ENCODE assay signal across 9 mouse cellular contexts in genomic region chrX:7919601-7920383, GRCm38 (mm10). TPM values are rescaled to one million over a fixed set of nuclear protein-coding genes. Genes with fewer than 3 reads are reported as not detected.
DNase-seq lines count a peak whose midpoint lies in the region; ATAC-seq and TF ChIP-seq lines count a peak whose summit lies in the region.
"Had no signal": no experiment of that assay in that cellular context is flagged by ENCODE, and none has a peak within 500 bp of the region (broad histone marks: within the 10 kb centered on the region; RNA-seq: fewer than 3 reads in every experiment).

Gene Pcsk1n (plus strand): TSS chrX:7919822.

- H3K4me2 ChIP-seq in intestine, embryonic 14.5 days (ENCODE audit: low read length) = peak within 1 kb of the TSS; percentile 32; the same call in 1 of the 2 replicates
- peak within 1 kb of the TSS; percentile 37 for H3K4me2 ChIP-seq in limb, embryonic 15.5 days
- H3K4me2 ChIP-seq: liver, embryonic 15.5 days had no signal

- no peak for TF ChIP-seq POLR2A in testis, adult 2 months (IDR thresholded peaks at IDR 0.05; ENCODE audit: control insufficient read depth, low read depth, low read length)
- TF ChIP-seq POLR2A in small intestine, adult 2 months (IDR thresholded peaks at IDR 0.05; ENCODE audit: low read depth, low read length) = no peak
- no peak for TF ChIP-seq POLR2A in lung, adult 2 months (IDR thresholded peaks at IDR 0.05; ENCODE audit: borderline replicate concordance, extremely low read depth, low read depth, low read length)

- TF ChIP-seq CTCF in testis, adult 2 months (IDR thresholded peaks at IDR 0.05; ENCODE audit: control insufficient read depth, insufficient read depth, insufficient replicate concordance, low read depth, low read length) = no peak
- TF ChIP-seq CTCF in small intestine, adult 2 months (IDR thresholded peaks at IDR 0.05; ENCODE audit: extremely low read depth, insufficient read length, insufficient replicate concordance, low read depth, low read length) = no peak
- no peak for TF ChIP-seq CTCF in lung, adult 2 months (IDR thresholded peaks at IDR 0.05; ENCODE audit: insufficient read depth, low read length)

- no peak for ATAC-seq in intestine, embryonic 14.5 days (replicated peaks; ENCODE audit: low FRiP score, low TSS enrichment, low read depth)
- no peak for ATAC-seq in limb, embryonic 15.5 days (ENCODE audit: insufficient number of reproducible peaks, low FRiP score, low TSS enrichment, low read depth)
- ATAC-seq in megakaryocyte progenitor cell, adult 5-6 weeks (replicated peaks; ENCODE audit: poor library complexity) = no peak

- no peaks in the 10 kb centered on the region for H3K27me3 ChIP-seq in testis, adult 2 months (ENCODE audit: control insufficient read depth, insufficient read depth, low read length)
- H3K27me3 ChIP-seq in intestine, embryonic 14.5 days (replicated peaks; ENCODE audit: control insufficient read depth, insufficient read depth, low read length) = peaks cover 51% of the 10 kb centered on the region
- H3K27me3 ChIP-seq in limb, embryonic 15.5 days = peaks cover 57% of the 10 kb centered on the region
- H3K27me3 ChIP-seq in small intestine, adult 2 months (ENCODE audit: control insufficient read depth, insufficient read depth, low read length) = peaks cover 22% of the 10 kb centered on the region

- no peak within 1 kb of the TSS for H3K27ac ChIP-seq in testis, adult 2 months (ENCODE audit: control insufficient read depth, insufficient read depth, low read depth, low read length)
- no peak within 1 kb of the TSS for H3K27ac ChIP-seq in intestine, embryonic 14.5 days (ENCODE audit: low read depth)
- H3K27ac ChIP-seq in limb, embryonic 15.5 days = no peak within 1 kb of the TSS
- no peak within 1 kb of the TSS for H3K27ac ChIP-seq in small intestine, adult 2 months (ENCODE audit: insufficient read depth, low read depth, low read length)
- H3K27ac ChIP-seq: liver, embryonic 15.5 days had no signal

- no peak for DNase-seq in testis, postnatal 14 days (ENCODE audit: low spot score)
- DNase-seq in embryo, embryonic 9.5 days (ENCODE audit: extremely low spot score) = peak; percentile 35
- no peak for DNase-seq in intestine, embryonic 14.5 days (ENCODE audit: low spot score)
- no peak for DNase-seq in lung, adult 2 months

- no peaks in the 10 kb centered on the region for H3K9me3 ChIP-seq in intestine, embryonic 14.5 days (ENCODE audit: control insufficient read depth, low read length)
- H3K9me3 ChIP-seq in limb, embryonic 15.5 days = no peaks in the 10 kb centered on the region
- H3K9me3 ChIP-seq: liver, embryonic 15.5 days had no signal

- H3K4me1 ChIP-seq in testis, adult 2 months (ENCODE audit: control insufficient read depth, insufficient read depth, low read length) = peaks cover 7% of the 10 kb centered on the region
- no peaks in the 10 kb centered on the region for H3K4me1 ChIP-seq in intestine, embryonic 14.5 days (replicated peaks; ENCODE audit: control insufficient read depth, insufficient read depth, low read length)
- H3K4me1 ChIP-seq in limb, embryonic 15.5 days = peaks cover 9% of the 10 kb centered on the region
- H3K4me1 ChIP-seq in small intestine, adult 2 months (ENCODE audit: control insufficient read depth, insufficient read depth, insufficient read length, low read length) = peaks cover 4% of the 10 kb centered on the region; the same call in 1 of the 2 replicates
- no peaks in the 10 kb centered on the region for H3K4me1 ChIP-seq in lung, adult 2 months (ENCODE audit: control insufficient read depth, insufficient read depth, low read length)
- H3K4me1 ChIP-seq: liver, embryonic 15.5 days had no signal

- 0 out of 2 replicates have a peak within 1 kb of the TSS, but pooled peaks have one; percentile 16 for H3K4me3 ChIP-seq in testis, adult 2 months (ENCODE audit: control insufficient read depth, low read depth, low read length)
- 0 out of 2 replicates have a peak within 1 kb of the TSS, but pooled peaks have one; percentile 18 for H3K4me3 ChIP-seq in intestine, embryonic 14.5 days (ENCODE audit: low read depth, low read length)
- H3K4me3 ChIP-seq in limb, embryonic 15.5 days = peak within 1 kb of the TSS; percentile 17; the same call in 1 of the 2 replicates
- H3K4me3 ChIP-seq in small intestine, adult 2 months (ENCODE audit: low read depth, low read length) = no peak within 1 kb of the TSS
- H3K4me3 ChIP-seq in lung, adult 2 months (replicated peaks; ENCODE audit: extremely low read depth, low read depth, low read length) = no peak within 1 kb of the TSS
- H3K4me3 ChIP-seq: liver, embryonic 15.5 days had no signal

- H3K36me3 ChIP-seq in testis, adult 2 months (ENCODE audit: control insufficient read depth, insufficient read depth, low read length) = no peaks in the 10 kb centered on the region
- no peaks in the 10 kb centered on the region for H3K36me3 ChIP-seq in intestine, embryonic 14.5 days (ENCODE audit: control insufficient read depth, insufficient read depth, low read length)
- no peaks in the 10 kb centered on the region for H3K36me3 ChIP-seq in limb, embryonic 15.5 days
- no peaks in the 10 kb centered on the region for H3K36me3 ChIP-seq in small intestine, adult 2 months (ENCODE audit: control insufficient read depth, insufficient read depth, low read length)
- H3K36me3 ChIP-seq: liver, embryonic 15.5 days had no signal

- 19% methylated on average over 33 of the region's 40 CpGs for WGBS in intestine, embryonic 14.5 days
- WGBS in limb, embryonic 15.5 days = 20% methylated on average over 24 of the region's 40 CpGs
- 19% methylated on average over 36 of the region's 40 CpGs for WGBS in small intestine, adult 2 months
- 23% methylated on average over 39 of the region's 40 CpGs for WGBS in lung, adult 2 months

- no peak within 1 kb of the TSS for H3K9ac ChIP-seq in intestine, embryonic 14.5 days (ENCODE audit: low read length)
- H3K9ac ChIP-seq in limb, embryonic 15.5 days = no peak within 1 kb of the TSS
- H3K9ac ChIP-seq: liver, embryonic 15.5 days had no signal

RNA-seq across cellular contexts. Expression of gene Pcsk1n, which starts in this region (rescaled TPM):
- polyA plus RNA-seq in testis, adult 2 months (2012; rRNA removed) = 8.2 and 10.0 TPM in 2 replicates
- 10.1 and 13.8 TPM in 2 replicates for polyA plus RNA-seq in intestine, embryonic 14.5 days (2014; fragmentation: Nextera tagmentation; extraction: Ambion mirVana)
- polyA plus RNA-seq in limb, embryonic 15.5 days (2015; fragmentation: Nextera tagmentation; extraction: Ambion mirVana) = 0.63 and 1.2 TPM in 2 replicates
- 10.8 and 21.1 TPM in 2 replicates for polyA plus RNA-seq in small intestine, adult 2 months (2012; rRNA removed)
- polyA plus RNA-seq in lung, adult 2 months (2012; rRNA removed) = 0.41 and 0.53 TPM in 2 replicates
- total RNA-seq in megakaryocyte progenitor cell, adult 5-6 weeks (2015) = not detected in 2 replicates
- not detected in 2 replicates for total RNA-seq in megakaryocyte progenitor cell, adult 5-6 weeks (2017)

Comparison
In these comparisons a context has a peak if more than half of its experiments do, and no peak if none do; other contexts are left out.
1. H3K4me3 ChIP-seq: peak in testis, adult 2 months (single experiment), intestine, embryonic 14.5 days (single experiment) and limb, embryonic 15.5 days (single experiment); none in small intestine, adult 2 months (single experiment) and lung, adult 2 months (single experiment).